25 mouse cellular contexts compared by ENCODE assay signal in the genomic region with DNA sequence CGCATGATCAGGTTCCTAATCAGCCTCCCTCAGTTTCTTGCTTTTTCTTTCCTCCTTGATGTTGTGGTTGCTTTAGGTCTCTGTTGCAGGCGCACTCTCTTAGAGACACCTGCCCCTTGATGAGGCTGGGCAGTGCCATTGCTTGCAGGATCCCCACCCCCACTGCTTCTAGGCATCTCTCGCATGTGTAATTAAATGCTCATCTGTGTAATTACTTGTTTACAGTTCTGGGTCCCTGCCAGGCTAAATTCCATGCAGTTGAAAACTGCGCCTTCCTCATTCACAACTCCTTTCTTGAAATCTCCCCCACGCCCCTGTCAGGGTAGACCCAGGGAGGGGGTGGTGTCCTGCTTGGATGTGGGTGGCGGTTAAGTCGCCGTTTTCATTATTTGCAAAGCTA.
DNase-seq lines count a peak whose midpoint lies in the region; ATAC-seq lines count a peak whose summit lies in the region.
"Had no signal": no experiment of that assay in that cellular context is flagged by ENCODE, and none has a peak within 500 bp of the region (broad histone marks: within the 10 kb centered on the region; RNA-seq: fewer than 3 reads in every experiment).

No protein-coding gene starts in this region.

- no peaks in the 10 kb centered on the region for H3K36me3 ChIP-seq in forebrain, embryonic 12.5 days (replicated peaks)
- H3K36me3 ChIP-seq in forebrain, embryonic 10.5 days (replicated peaks): no peaks in the 10 kb centered on the region
- no peaks in the 10 kb centered on the region for H3K36me3 ChIP-seq in hindbrain, embryonic 10.5 days
- no peaks in the 10 kb centered on the region for H3K36me3 ChIP-seq in hindbrain, embryonic 13.5 days
- H3K36me3 ChIP-seq: embryonic facial prominence, embryonic 15.5 days; heart, embryonic 10.5 days; heart, embryonic 13.5 days; hindbrain, embryonic 12.5 days; intestine, embryonic 15.5 days had no signal

- WGBS in forebrain, embryonic 12.5 days: 43% methylated on average over 8 of the region's 8 CpGs
- WGBS in forebrain, embryonic 10.5 days: 70% methylated on average over 8 of the region's 8 CpGs
- 69% methylated on average over 8 of the region's 8 CpGs for WGBS in hindbrain, embryonic 10.5 days
- WGBS in hindbrain, embryonic 13.5 days: 48% methylated on average over 8 of the region's 8 CpGs

- H3K4me1 ChIP-seq in forebrain, embryonic 12.5 days: peaks cover 14% of the 10 kb centered on the region
- H3K4me1 ChIP-seq in forebrain, embryonic 10.5 days: peaks cover 26% of the 10 kb centered on the region
- H3K4me1 ChIP-seq in hindbrain, embryonic 10.5 days (replicated peaks): peaks cover 37% of the 10 kb centered on the region
- H3K4me1 ChIP-seq in hindbrain, embryonic 13.5 days (replicated peaks): peaks cover 25% of the 10 kb centered on the region
- H3K4me1 ChIP-seq: embryonic facial prominence, embryonic 15.5 days had no signal

- peaks cover 93% of the 10 kb centered on the region for H3K27me3 ChIP-seq in forebrain, embryonic 12.5 days
- H3K27me3 ChIP-seq in forebrain, embryonic 10.5 days (ENCODE audit: poor library complexity, severe bottlenecking): peaks cover 100% of the 10 kb centered on the region
- H3K27me3 ChIP-seq in hindbrain, embryonic 10.5 days (ENCODE audit: insufficient read depth, poor library complexity, severe bottlenecking): peaks cover 57% of the 10 kb centered on the region
- peaks cover 73% of the 10 kb centered on the region for H3K27me3 ChIP-seq in hindbrain, embryonic 13.5 days
- H3K27me3 ChIP-seq: intestine, embryonic 15.5 days had no signal

- DNase-seq in forebrain, embryonic 10.5 days (ENCODE audit: extremely low spot score, low spot score): no peak
- no peak for DNase-seq in hindbrain, embryonic 10.5 days (ENCODE audit: low spot score)
- peak; percentile 55 for DNase-seq in retina, postnatal 1 day
- DNase-seq in retina, embryonic 14.5 days (ENCODE audit: low spot score): no peak
- DNase-seq: adrenal gland, adult 2 months; adrenal gland, postnatal 14 days; cerebellum, adult 11-12 months; cerebellum, adult 8-10 months; cerebellum, postnatal 36 days; embryo, embryonic 11 days; gastrocnemius, postnatal 10 days; gastrocnemius, postnatal 36 days; heart, adult 2 months; heart, postnatal 14 days; heart, postnatal 4 days; kidney, adult 11 months had no signal

- no peak overlapping the region for H3K27ac ChIP-seq in forebrain, embryonic 12.5 days
- H3K27ac ChIP-seq in forebrain, embryonic 10.5 days: no peak overlapping the region
- 0 out of 2 replicates have a peak overlapping the region, but pooled peaks have one; percentile 12 for H3K27ac ChIP-seq in hindbrain, embryonic 10.5 days
- no peak overlapping the region for H3K27ac ChIP-seq in hindbrain, embryonic 13.5 days
- H3K27ac ChIP-seq: embryonic facial prominence, embryonic 15.5 days; heart, adult 2 months; heart, embryonic 10.5 days; heart, embryonic 13.5 days; hindbrain, embryonic 12.5 days; intestine, embryonic 15.5 days had no signal

- ATAC-seq in forebrain, embryonic 12.5 days (ENCODE audit: low FRiP score): peak; percentile 41; the same call in 1 of the 2 replicates
- no peak for ATAC-seq in hindbrain, embryonic 13.5 days (ENCODE audit: low FRiP score)
- ATAC-seq: CD4-positive, CD25-positive, alpha-beta regulatory T cell, adult 4 months; hindbrain, embryonic 16.5 days; intestine, embryonic 15.5 days had no signal

- no peak overlapping the region for H3K4me3 ChIP-seq in forebrain, embryonic 12.5 days (replicated peaks)
- H3K4me3 ChIP-seq in forebrain, embryonic 10.5 days: no peak overlapping the region
- no peak overlapping the region for H3K4me3 ChIP-seq in hindbrain, embryonic 10.5 days
- no peak overlapping the region for H3K4me3 ChIP-seq in hindbrain, embryonic 13.5 days
- H3K4me3 ChIP-seq: embryonic facial prominence, embryonic 15.5 days; heart, adult 2 months; heart, embryonic 10.5 days; heart, embryonic 13.5 days; hindbrain, embryonic 12.5 days; intestine, embryonic 15.5 days had no signal

- H3K9me3 ChIP-seq in forebrain, embryonic 12.5 days: no peaks in the 10 kb centered on the region
- H3K9me3 ChIP-seq in forebrain, embryonic 10.5 days: no peaks in the 10 kb centered on the region
- no peaks in the 10 kb centered on the region for H3K9me3 ChIP-seq in hindbrain, embryonic 10.5 days
- H3K9me3 ChIP-seq in hindbrain, embryonic 13.5 days: no peaks in the 10 kb centered on the region
- H3K9me3 ChIP-seq: embryonic facial prominence, embryonic 15.5 days; heart, embryonic 10.5 days; heart, embryonic 13.5 days; hindbrain, embryonic 12.5 days; intestine, embryonic 15.5 days had no signal

- H3K9ac ChIP-seq in forebrain, embryonic 12.5 days: no peak overlapping the region
- H3K9ac ChIP-seq in hindbrain, embryonic 13.5 days: no peak overlapping the region
- H3K9ac ChIP-seq: embryonic facial prominence, embryonic 15.5 days; heart, embryonic 13.5 days; hindbrain, embryonic 12.5 days; intestine, embryonic 15.5 days had no signal

- H3K4me2 ChIP-seq in forebrain, embryonic 12.5 days: no peak overlapping the region
- H3K4me2 ChIP-seq in hindbrain, embryonic 13.5 days: no peak overlapping the region
- H3K4me2 ChIP-seq: embryonic facial prominence, embryonic 15.5 days; heart, embryonic 13.5 days; hindbrain, embryonic 12.5 days; intestine, embryonic 15.5 days had no signal
